Mouse (Mus musculus): Measurements from ENCODE around the gene Ranbp6. TPM values are rescaled to one million over a fixed set of nuclear protein-coding genes. Genes with fewer than 3 reads are reported as not detected.

The Ranbp6 gene
- polyA plus RNA-seq, 1 experiment = 6.6 TPM

- TF ChIP-seq POLR2A (IDR thresholded peaks at IDR 0.05; ENCODE audit: borderline replicate concordance, control insufficient read depth, low read depth, low read length) (no peak), CTCF (IDR thresholded peaks at IDR 0.05; ENCODE audit: control insufficient read depth, insufficient read depth, low read length) (peak; percentile 34; the same call in 1 of the 2 replicates)
- Histone ChIP-seq H3K27ac (ENCODE audit: control insufficient read depth, insufficient read depth, low read depth, low read length, poor library complexity) (no peak overlapping the region), H3K4me3 (replicated peaks; ENCODE audit: control insufficient read depth, low read depth, low read length) (no peak overlapping the region), H3K4me1 (ENCODE audit: control insufficient read depth, insufficient read depth, low read length) (no peaks in the 10 kb centered on the region)
- 74% methylated on average over 1 of the region's 1 CpGs for WGBS
These were observed 13.9 kb upstream of the Ranbp6 start for GRCm38 (mm10) chr19:29826686-29827085.

DNA sequence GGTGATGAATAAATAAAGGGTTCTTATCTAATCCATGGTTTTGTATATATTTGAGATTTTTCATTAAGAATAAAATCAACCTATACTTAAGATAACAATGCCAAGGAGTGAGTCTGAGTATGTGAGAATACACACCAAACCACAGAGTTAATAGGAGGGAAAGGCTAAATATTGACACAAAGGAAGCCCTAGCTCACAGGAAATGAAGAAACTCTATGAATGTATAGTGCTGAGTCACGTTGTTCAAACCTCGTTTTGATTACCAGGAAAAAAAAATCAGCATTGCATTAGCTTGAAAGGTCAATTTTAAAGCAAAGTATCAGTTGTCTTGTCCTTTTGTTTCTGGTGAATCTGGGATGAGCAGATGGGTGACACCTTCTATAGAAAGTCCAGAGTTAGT, 12.2 kb upstream of the Ranbp6 start:
- no peak overlapping the region for H3K4me3 ChIP-seq (replicated peaks; ENCODE audit: control insufficient read depth, low read depth, low read length)
- 3% methylated on average over 2 of the region's 2 CpGs for WGBS
- TF ChIP-seq CTCF (IDR thresholded peaks at IDR 0.05; ENCODE audit: control insufficient read depth, insufficient read depth, low read length) (no peak), POLR2A (IDR thresholded peaks at IDR 0.05; ENCODE audit: borderline replicate concordance, control insufficient read depth, low read depth, low read length) (no peak)

GRCm38 (mm10) chr19:29824034-29824700, 11.4 kb upstream of the Ranbp6 start:
- 59% methylated on average over 6 of the region's 6 CpGs for WGBS
- H3K27ac ChIP-seq (ENCODE audit: control insufficient read depth, insufficient read depth, low read depth, low read length, poor library complexity) = no peak overlapping the region

More for the DNA sequence above, 12.2 kb upstream of the Ranbp6 start:
- no peak overlapping the region for H3K27ac ChIP-seq (ENCODE audit: control insufficient read depth, insufficient read depth, low read depth, low read length, poor library complexity)
- no peaks in the 10 kb centered on the region for H3K4me1 ChIP-seq (ENCODE audit: control insufficient read depth, insufficient read depth, low read length)

DNA sequence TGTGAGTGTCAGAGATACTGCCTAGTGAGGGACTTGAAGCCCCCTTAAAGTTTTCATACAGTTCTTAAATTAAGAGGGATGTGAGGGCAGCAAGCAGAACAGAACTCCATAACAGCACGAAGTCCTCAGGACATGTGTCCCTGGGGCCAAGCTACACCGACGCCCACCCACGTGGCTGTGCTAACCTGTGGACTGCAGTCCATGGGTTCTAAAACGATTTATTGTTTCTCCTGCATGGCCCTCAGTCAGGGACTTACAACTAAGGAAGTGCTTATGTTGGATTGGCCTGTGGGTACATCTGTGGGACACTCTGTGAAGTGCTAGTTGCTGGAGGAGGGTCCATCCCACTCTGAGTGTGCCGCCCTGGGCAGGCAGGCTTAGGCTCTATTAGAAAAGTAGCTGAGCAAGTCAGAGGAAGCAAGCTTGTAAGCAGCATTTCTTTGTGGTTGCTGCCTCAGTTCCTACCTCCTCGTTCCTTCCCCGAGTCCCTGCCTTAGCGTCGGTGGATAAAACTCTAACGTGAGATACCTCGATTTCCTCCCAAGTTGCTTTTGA, 10.8 kb upstream of the Ranbp6 start:
- WGBS = 72% methylated on average over 12 of the region's 12 CpGs
- H3K4me1 ChIP-seq (ENCODE audit: control insufficient read depth, insufficient read depth, low read length) = no peaks in the 10 kb centered on the region
- H3K27ac ChIP-seq (ENCODE audit: control insufficient read depth, insufficient read depth, low read depth, low read length, poor library complexity) = no peak overlapping the region
- TF ChIP-seq CTCF (IDR thresholded peaks at IDR 0.05; ENCODE audit: control insufficient read depth, insufficient read depth, low read length) = no peak
- no peak for TF ChIP-seq POLR2A (IDR thresholded peaks at IDR 0.05; ENCODE audit: borderline replicate concordance, control insufficient read depth, low read depth, low read length)
- no peak overlapping the region for H3K4me3 ChIP-seq (replicated peaks; ENCODE audit: control insufficient read depth, low read depth, low read length)

More at GRCm38 (mm10) chr19:29824034-29824700, 11.4 kb upstream of the Ranbp6 start:
- H3K4me3 ChIP-seq (replicated peaks; ENCODE audit: control insufficient read depth, low read depth, low read length) = no peak overlapping the region
- TF ChIP-seq CTCF (IDR thresholded peaks at IDR 0.05; ENCODE audit: control insufficient read depth, insufficient read depth, low read length) (peak; percentile 58), POLR2A (IDR thresholded peaks at IDR 0.05; ENCODE audit: borderline replicate concordance, control insufficient read depth, low read depth, low read length) (no peak)
- no peaks in the 10 kb centered on the region for H3K4me1 ChIP-seq (ENCODE audit: control insufficient read depth, insufficient read depth, low read length)

GRCm38 (mm10) chr19:29820966-29821365, 8.2 kb upstream of the Ranbp6 start:
- H3K4me3 ChIP-seq (replicated peaks; ENCODE audit: control insufficient read depth, low read depth, low read length) = no peak overlapping the region
- TF ChIP-seq CTCF (IDR thresholded peaks at IDR 0.05; ENCODE audit: control insufficient read depth, insufficient read depth, low read length) = no peak
- TF ChIP-seq POLR2A (IDR thresholded peaks at IDR 0.05; ENCODE audit: borderline replicate concordance, control insufficient read depth, low read depth, low read length) = no peak
- H3K4me1 ChIP-seq (ENCODE audit: control insufficient read depth, insufficient read depth, low read length) = no peaks in the 10 kb centered on the region
- no peak overlapping the region for H3K27ac ChIP-seq (ENCODE audit: control insufficient read depth, insufficient read depth, low read depth, low read length, poor library complexity)

DNA sequence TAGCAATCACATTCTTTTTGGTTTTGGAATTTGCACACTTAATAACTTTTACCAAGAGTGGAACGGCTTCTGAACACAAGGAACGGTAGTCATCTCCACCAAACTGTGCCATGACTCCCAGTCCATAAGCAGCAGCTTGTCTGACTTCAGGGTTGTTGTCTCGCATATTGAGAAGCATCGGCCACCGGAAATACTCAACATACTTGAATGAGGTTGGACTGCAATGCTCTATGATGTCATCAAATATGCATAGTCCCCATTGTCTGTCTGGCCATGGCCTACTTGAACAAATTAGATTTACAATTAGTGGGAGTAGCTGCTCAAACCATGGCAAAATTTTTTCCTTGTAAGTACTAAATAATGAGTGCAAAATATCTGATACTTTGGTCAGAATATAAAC, 2.8 kb downstream of the Ranbp6 start:
- no peak overlapping the region for H3K4me3 ChIP-seq (replicated peaks; ENCODE audit: control insufficient read depth, low read depth, low read length)
- WGBS = 98% methylated on average over 5 of the region's 5 CpGs
- TF ChIP-seq POLR2A (IDR thresholded peaks at IDR 0.05; ENCODE audit: borderline replicate concordance, control insufficient read depth, low read depth, low read length) = no peak
- no peak for TF ChIP-seq CTCF (IDR thresholded peaks at IDR 0.05; ENCODE audit: control insufficient read depth, insufficient read depth, low read length)
- H3K27ac ChIP-seq (ENCODE audit: control insufficient read depth, insufficient read depth, low read depth, low read length, poor library complexity) = no peak overlapping the region
- H3K4me1 ChIP-seq (ENCODE audit: control insufficient read depth, insufficient read depth, low read length) = no peaks in the 10 kb centered on the region

GRCm38 (mm10) chr19:29805917-29806785, 6.6 kb downstream of the Ranbp6 start, which contains the start of gene 9930021J03Rik:
9930021J03Rik (minus strand) TSS chr19:29805989.
- WGBS = under 1% methylated on average over 73 of the region's 95 CpGs
- peak within 1 kb of the TSS; percentile 87 for H3K27ac ChIP-seq (ENCODE audit: control insufficient read depth, insufficient read depth, low read depth, low read length, poor library complexity)
- peak; percentile 53; the same call in 1 of the 2 replicates for TF ChIP-seq POLR2A (IDR thresholded peaks at IDR 0.05; ENCODE audit: borderline replicate concordance, control insufficient read depth, low read depth, low read length)
- TF ChIP-seq CTCF (IDR thresholded peaks at IDR 0.05; ENCODE audit: control insufficient read depth, insufficient read depth, low read length) = no peak

More at GRCm38 (mm10) chr19:29805917-29806785, 6.6 kb downstream of the Ranbp6 start, which contains the start of gene 9930021J03Rik:
- Histone ChIP-seq H3K4me1 (ENCODE audit: control insufficient read depth, insufficient read depth, low read length) (no peaks in the 10 kb centered on the region), H3K4me3 (replicated peaks; ENCODE audit: control insufficient read depth, low read depth, low read length) (peak within 1 kb of the TSS; percentile 81)

All from bone marrow, adult 2 months (tissue).